Mouse (Mus musculus): Measurements from ENCODE around the gene Gulp1. TPM values are rescaled to one million over a fixed set of nuclear protein-coding genes. Genes with fewer than 3 reads are reported as not detected.

Gulp1 gene
- polyA plus RNA-seq, 1 experiment: not detected

DNA sequence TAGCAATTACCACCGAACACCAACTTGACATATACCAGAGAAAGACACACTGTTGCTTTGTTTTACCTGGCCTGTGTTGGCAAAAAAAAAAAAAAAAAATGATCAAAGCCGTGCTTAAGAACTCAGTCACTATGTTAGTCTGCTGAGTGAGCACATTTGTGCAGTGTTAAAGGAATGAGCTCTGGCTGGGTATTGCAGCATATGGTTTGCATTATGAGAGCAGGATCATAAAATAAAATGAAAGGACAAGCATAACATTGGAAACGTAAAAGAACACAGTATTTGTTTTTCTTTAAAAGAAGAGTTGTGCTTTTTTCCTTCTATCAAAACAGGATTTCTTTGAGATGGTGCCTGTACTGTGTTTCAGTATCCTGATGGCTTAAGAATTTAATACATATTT is 128.1 kb downstream of the Gulp1 start:
- TF ChIP-seq TAL1 (IDR thresholded peaks at IDR 0.05; ENCODE audit: low read length): no peak
- no peak for TF ChIP-seq GATA1 (IDR thresholded peaks at IDR 0.05; ENCODE audit: low read length)
- no peaks in the 10 kb centered on the region for H3K9me3 ChIP-seq (ENCODE audit: control insufficient read depth, low read length)

DNA sequence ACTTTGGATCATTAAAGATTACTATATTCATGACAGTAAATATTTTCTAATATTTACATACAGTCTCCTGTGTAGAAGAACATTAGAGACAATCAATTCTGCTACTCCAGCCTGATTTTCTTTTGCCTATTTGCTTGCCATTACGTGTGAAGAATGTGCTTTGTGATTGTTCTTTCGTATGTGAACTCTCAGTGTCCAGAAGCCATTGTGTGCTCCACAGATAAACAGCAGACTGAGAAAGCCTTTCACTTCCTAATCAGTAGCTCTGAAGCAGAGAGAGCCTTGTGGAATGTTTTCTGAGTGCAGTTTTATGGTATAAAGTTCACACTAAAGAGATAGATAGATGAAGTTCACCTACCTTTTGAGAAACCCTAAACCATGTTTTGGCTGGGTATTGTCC is 131.2 kb downstream of the Gulp1 start:
- H3K36me3 ChIP-seq (ENCODE audit: control insufficient read depth): no peaks in the 10 kb centered on the region
- 0 out of 2 replicates have a peak, but pooled peaks cover 2% of the 10 kb centered on the region for H3K9me3 ChIP-seq (ENCODE audit: control insufficient read depth, low read length)
- TF ChIP-seq TAL1 (IDR thresholded peaks at IDR 0.05; ENCODE audit: low read length): no peak
- no peak for TF ChIP-seq GATA1 (IDR thresholded peaks at IDR 0.05; ENCODE audit: low read length)
- no peaks in the 10 kb centered on the region for H3K27me3 ChIP-seq (ENCODE audit: control insufficient read depth)
- no peak overlapping the region for H3K4me3 ChIP-seq (replicated peaks)
- no peaks in the 10 kb centered on the region for H3K4me1 ChIP-seq (ENCODE audit: control insufficient read depth)

More for the DNA sequence above, 128.1 kb downstream of the Gulp1 start:
- Histone ChIP-seq H3K36me3 (ENCODE audit: control insufficient read depth) (no peaks in the 10 kb centered on the region), H3K4me3 (replicated peaks) (no peak overlapping the region), H3K27me3 (ENCODE audit: control insufficient read depth) (no peaks in the 10 kb centered on the region), H3K4me1 (ENCODE audit: control insufficient read depth) (no peaks in the 10 kb centered on the region)

DNA sequence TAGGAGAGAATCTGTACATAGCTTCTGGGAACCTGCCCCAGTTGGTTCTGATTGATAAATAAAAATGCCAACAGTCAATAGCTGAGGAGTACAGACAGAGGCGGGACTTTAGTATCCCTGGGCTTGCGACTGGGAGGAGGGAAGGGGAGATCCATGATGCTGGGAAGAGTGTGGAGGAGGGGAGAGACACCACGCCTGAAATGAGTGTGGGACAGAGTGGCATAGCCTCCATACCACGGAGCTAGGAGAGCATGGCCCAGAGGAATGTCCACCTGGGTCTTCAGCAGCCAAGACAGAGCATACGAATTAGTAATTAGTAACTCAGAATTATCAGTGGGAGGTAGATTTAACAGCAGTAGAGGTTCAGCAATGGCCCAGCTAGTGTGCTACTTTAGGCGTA is 132.4 kb downstream of the Gulp1 start:
- no peak overlapping the region for H3K4me3 ChIP-seq (replicated peaks)
- 0 out of 2 replicates have a peak, but pooled peaks cover 2% of the 10 kb centered on the region for H3K9me3 ChIP-seq (ENCODE audit: control insufficient read depth, low read length)
- no peaks in the 10 kb centered on the region for H3K36me3 ChIP-seq (ENCODE audit: control insufficient read depth)
- no peaks in the 10 kb centered on the region for H3K27me3 ChIP-seq (ENCODE audit: control insufficient read depth)
- no peaks in the 10 kb centered on the region for H3K4me1 ChIP-seq (ENCODE audit: control insufficient read depth)
- TF ChIP-seq TAL1 (IDR thresholded peaks at IDR 0.05; ENCODE audit: low read length) (no peak), GATA1 (IDR thresholded peaks at IDR 0.05; ENCODE audit: low read length) (no peak)

DNA sequence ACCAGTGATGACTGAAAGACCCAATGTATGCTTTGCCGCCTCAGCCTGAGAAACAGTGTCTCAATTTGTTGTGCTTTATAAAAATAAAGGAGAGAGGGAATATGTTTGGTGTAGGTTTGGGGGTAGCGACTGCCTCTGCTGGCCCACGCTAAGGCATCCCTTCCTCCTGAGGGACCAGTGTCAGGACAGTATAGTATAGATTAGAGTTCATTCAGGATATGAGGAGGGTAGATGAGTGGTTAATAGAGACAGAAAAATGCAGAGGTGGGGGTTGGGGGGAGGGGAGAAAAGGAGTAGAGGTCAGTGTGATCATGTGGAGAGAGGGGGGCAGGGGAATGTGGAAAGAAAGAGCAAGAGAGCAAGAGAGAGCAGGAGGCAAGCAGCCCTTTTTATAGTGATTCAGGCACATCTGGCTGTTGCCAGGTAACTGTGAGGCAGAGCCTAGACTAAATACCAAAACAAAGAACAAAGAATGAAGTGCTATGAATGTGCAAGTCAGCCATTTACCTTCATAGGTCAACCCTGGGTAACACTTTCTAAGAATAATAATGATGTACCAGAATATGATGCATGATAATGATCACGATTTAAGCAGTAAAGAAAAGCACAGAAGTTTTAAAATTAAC is 169.6 kb downstream of the Gulp1 start:
- Histone ChIP-seq H3K36me3 (ENCODE audit: control insufficient read depth) (no peaks in the 10 kb centered on the region), H3K27me3 (ENCODE audit: control insufficient read depth) (no peaks in the 10 kb centered on the region), H3K9me3 (ENCODE audit: control insufficient read depth, low read length) (no peaks in the 10 kb centered on the region), H3K4me1 (ENCODE audit: control insufficient read depth) (no peaks in the 10 kb centered on the region), H3K4me3 (replicated peaks) (no peak overlapping the region)
- no peak for TF ChIP-seq TAL1 (IDR thresholded peaks at IDR 0.05; ENCODE audit: low read length)
- TF ChIP-seq GATA1 (IDR thresholded peaks at IDR 0.05; ENCODE audit: low read length): no peak

DNA sequence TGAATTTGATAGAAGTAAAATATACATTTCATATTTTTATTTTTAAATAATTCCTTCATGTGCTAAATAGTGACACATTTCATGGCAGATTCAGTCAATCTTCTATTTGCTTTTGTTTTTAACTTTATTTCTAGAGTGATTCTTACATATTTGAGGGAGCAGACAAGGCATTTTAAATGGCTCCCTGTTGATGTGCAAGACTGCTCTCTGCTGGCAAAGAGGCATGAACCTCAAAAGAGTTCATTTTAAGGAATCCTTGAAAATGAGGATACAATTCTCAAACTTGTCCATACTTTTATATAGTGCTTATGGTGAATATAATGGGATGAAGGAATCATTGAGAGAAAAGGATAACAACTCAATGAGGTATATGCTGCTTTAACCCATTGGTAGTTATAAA is 189.9 kb downstream of the Gulp1 start:
- TF ChIP-seq GATA1 (IDR thresholded peaks at IDR 0.05; ENCODE audit: low read length): no peak
- no peak for TF ChIP-seq TAL1 (IDR thresholded peaks at IDR 0.05; ENCODE audit: low read length)
- no peaks in the 10 kb centered on the region for H3K4me1 ChIP-seq (ENCODE audit: control insufficient read depth)
- no peaks in the 10 kb centered on the region for H3K36me3 ChIP-seq (ENCODE audit: control insufficient read depth)
- H3K27me3 ChIP-seq (ENCODE audit: control insufficient read depth): no peaks in the 10 kb centered on the region
- no peaks in the 10 kb centered on the region for H3K9me3 ChIP-seq (ENCODE audit: control insufficient read depth, low read length)
- H3K4me3 ChIP-seq (replicated peaks): no peak overlapping the region

GRCm38 (mm10) chr1:44745711-44746110 is 194.4 kb downstream of the Gulp1 start:
- Histone ChIP-seq H3K4me1 (ENCODE audit: control insufficient read depth) (no peaks in the 10 kb centered on the region), H3K4me3 (replicated peaks) (no peak overlapping the region), H3K27me3 (ENCODE audit: control insufficient read depth) (no peaks in the 10 kb centered on the region), H3K36me3 (ENCODE audit: control insufficient read depth) (no peaks in the 10 kb centered on the region), H3K9me3 (ENCODE audit: control insufficient read depth, low read length) (no peaks in the 10 kb centered on the region)
- TF ChIP-seq TAL1 (IDR thresholded peaks at IDR 0.05; ENCODE audit: low read length): no peak
- TF ChIP-seq GATA1 (IDR thresholded peaks at IDR 0.05; ENCODE audit: low read length): no peak

DNA sequence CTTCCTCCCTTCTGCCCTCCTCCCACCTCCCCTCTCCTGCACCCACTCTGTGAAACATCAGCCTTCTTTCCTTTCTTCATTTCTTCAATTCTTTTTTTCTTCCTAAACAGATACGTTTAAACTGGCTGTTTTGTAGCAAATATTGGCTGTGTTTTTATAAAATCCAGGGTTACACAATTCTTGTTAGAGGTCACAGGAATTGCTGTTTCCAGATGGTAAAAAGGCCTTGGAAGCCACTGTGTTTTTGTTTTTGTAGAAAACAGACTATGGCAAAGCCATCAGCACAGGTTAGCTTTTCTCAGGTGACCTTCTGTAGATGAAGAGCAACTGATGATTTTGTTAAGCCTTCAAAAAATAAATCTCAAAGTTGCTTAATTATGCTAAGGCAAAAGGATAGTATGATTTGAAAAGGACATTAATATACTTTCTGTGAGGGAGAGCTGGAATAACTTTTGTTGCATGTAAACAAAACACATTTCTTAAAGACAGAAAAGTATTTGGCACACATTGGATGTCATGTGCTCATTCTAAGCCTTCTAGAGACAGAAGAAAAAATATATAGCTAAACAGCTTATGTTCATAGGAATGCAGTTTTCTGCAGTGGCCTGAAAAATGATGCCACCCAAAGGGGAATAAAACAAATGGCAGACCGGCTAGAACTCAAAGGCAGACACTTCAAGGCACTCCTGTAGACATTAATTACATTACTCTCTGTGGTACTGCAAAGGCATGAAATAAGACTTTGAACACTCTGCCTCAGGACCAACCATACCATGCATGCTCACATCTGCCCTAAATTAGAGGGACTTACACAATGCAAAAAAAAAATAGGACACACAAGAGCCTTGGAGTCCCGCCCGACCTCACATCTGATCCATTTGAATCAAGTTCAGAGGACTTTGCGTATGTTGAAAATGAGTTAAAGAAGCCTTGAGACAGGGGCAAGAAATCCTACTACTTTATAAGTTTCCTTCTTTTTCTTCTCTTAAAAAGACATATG is 199.7 kb downstream of the Gulp1 start:
- Histone ChIP-seq H3K4me3 (replicated peaks) (no peak overlapping the region), H3K27me3 (ENCODE audit: control insufficient read depth) (no peaks in the 10 kb centered on the region), H3K4me1 (ENCODE audit: control insufficient read depth) (no peaks in the 10 kb centered on the region), H3K36me3 (ENCODE audit: control insufficient read depth) (no peaks in the 10 kb centered on the region), H3K9me3 (ENCODE audit: control insufficient read depth, low read length) (no peaks in the 10 kb centered on the region)
- TF ChIP-seq TAL1 (IDR thresholded peaks at IDR 0.05; ENCODE audit: low read length) (no peak), GATA1 (IDR thresholded peaks at IDR 0.05; ENCODE audit: low read length) (no peak)

GRCm38 (mm10) chr1:44778251-44778650 is 226.9 kb downstream of the Gulp1 start:
- no peaks in the 10 kb centered on the region for H3K4me1 ChIP-seq (ENCODE audit: control insufficient read depth)
- H3K36me3 ChIP-seq (ENCODE audit: control insufficient read depth): no peaks in the 10 kb centered on the region
- no peaks in the 10 kb centered on the region for H3K9me3 ChIP-seq (ENCODE audit: control insufficient read depth, low read length)
- no peak for TF ChIP-seq GATA1 (IDR thresholded peaks at IDR 0.05; ENCODE audit: low read length)
- no peak for TF ChIP-seq TAL1 (IDR thresholded peaks at IDR 0.05; ENCODE audit: low read length)
- H3K27me3 ChIP-seq (ENCODE audit: control insufficient read depth): no peaks in the 10 kb centered on the region
- H3K4me3 ChIP-seq (replicated peaks): no peak overlapping the region
